Mouse (Mus musculus) A20 (cell line): Measurements from ENCODE around the gene Cdkn1c.

Experiments
- DNase-seq: peaks from one replicate; pipeline ENCODE4 v3.0.0-alpha.2; 2011; ENCODE audit warnings: low read depth, low spot score

Gene Cdkn1c

DNA sequence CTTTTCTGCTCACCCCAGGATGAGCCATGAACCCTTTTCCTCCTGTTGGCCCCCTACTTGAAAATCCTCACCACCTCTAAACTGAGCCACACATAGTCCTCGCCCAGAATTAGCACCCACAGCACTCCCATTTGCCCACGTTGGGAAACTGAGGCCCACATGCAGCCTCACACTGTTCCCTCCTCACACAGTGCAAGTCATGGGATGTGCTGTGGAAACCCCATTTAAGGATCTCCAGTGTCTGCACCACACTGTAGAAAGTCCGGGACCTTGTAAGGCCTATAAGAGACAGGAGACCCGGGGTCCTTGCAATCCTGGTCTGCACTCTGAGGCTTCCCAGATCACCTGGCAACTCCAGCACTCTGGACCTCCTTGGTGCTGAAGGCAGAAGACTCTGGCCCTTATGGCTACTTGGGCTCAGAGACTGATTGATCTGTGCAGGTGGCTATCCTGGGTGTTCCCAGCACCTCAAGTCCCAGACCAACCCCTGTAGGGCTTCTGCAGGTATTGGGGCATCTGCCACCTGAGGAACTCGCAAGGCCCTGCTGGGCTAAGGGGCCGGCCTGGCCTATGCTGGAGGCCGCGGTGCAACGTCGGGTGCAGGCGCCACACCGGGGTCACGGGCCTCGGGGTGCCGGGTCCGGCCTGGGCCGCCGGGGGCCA lies 23.5 kb downstream of the Cdkn1c start:
- no peak for DNase-seq

- DNase-seq, result no peak
Measured at GRCm38 (mm10) chr7:143433331-143433730, 27.5 kb downstream of the Cdkn1c start.

DNA sequence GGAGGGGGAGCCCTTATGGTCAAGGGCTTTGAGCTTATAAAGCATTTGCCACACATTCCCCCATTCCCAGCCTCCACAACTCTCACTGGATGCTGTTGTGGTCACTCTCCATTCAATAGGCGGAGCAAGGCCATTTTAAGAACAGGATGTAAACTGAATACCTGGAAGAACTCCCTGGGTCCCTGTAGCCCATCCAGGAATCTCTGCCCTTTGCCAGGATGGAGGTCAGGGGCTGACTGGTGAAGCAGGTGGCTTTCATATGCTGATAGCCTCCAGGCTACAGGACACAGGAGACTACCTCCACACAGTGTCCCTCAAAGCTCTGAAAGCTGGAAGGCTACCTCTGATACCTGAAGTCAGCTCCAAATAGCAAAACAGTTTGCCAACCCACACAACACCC lies 28.2 kb downstream of the Cdkn1c start:
- no peak for DNase-seq

DNA sequence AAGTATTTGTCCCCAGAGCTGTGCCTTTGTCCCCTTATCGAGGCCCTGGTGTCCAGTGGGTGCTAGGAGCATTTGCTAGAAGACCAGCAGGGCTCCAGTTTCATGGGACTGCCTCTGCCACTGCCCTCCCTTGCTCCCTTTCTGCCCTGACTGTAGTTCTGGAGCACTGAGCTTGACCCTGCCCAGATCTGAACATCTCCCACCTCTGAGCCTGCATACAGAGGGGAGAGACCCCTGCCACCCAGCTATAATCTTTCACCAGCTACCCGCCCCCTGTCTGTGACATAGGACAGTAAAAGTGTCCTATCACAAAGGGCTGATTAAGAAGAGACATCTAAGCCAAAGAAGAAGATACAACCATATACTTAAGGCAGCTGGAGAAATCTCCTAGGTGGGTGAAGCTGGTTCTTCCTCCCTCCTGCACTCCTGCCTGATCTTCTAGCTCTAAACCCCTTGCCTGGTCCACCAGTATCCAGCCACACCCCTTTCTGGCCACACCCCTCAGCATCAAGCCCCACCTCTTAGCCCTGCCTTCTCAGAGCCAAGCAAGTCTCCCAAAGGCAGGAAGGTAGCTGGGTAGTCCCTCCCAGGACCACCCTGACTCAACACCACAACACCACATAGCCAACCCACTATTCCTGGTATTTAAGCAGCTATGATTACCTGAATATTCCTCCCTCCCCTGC lies 31.9 kb downstream of the Cdkn1c start:
- DNase-seq, result no peak

GRCm38 (mm10) chr7:143428142-143428813 lies 32.6 kb downstream of the Cdkn1c start:
- no peak for DNase-seq

DNA sequence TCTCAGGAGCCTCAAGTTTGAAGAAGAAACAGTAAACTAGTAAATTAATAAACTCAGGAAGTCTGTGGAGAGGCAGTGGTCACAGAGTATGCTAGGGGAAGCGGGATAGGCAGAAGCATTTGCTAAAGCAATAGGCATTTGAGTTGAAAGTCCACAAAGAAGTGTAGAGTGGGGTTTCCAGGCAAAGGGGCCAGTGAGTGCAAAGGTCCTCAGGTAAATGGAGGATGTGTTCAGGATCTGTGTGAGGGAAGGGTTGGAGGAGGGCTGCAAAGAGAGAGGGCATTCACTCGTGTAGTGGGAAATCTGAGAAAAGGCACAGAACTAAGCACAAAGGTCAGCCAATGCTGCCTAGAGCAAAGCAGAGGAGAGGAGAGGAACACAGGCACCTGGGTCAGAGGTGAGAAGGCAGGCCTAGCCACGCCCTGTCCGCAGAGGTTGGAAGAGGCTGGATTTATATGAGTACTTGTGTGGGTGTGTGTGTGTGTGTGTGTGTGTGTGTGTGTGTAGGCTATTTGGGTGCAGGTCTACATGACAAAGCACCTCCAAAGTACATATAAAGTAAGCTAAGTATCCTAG lies 41.2 kb downstream of the Cdkn1c start:
- DNase-seq, result no peak

- DNase-seq, result no peak
Measured at GRCm38 (mm10) chr7:143417875-143418274, 43.0 kb downstream of the Cdkn1c start.

DNA sequence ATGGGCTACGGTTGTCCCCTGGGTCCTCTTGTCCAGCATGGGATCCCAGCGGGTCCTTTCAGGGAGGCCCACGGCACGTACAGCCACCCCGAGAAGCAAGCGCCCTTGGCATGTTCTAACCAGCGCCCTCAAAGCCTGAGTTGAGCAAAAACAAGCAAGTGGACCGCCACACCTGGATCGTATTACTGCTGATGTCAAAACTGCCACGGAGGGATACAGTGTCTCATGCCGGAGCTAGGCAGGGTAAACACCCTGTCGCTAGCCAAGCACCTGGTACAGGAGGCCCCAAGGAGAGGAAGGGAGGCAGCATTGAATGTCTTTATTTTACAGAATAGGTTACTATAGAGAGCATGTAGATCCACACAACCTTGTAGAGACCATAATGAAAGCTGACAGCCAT lies 44.4 kb downstream of the Cdkn1c start:
- no peak for DNase-seq

DNA sequence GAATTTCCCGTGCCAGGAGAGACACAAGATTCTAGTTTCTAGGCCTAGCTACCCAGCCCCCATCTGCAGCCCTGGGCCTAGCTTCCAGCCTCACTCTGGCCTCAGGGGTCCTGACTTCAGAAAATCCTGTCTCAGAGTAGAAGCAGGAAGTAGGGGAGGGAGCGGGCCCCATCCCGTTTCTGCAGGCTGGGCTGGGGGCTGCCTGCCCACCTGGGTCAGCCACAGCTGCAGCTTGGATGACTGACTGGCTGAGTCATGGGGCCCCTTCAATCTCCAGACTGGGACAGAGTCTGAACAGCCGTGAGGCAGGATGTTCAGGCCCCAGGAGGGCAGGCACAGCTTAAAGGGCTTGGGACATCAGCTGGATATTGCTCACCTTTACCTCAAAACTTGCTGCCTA lies 45.8 kb downstream of the Cdkn1c start:
- DNase-seq, result no peak

DNA sequence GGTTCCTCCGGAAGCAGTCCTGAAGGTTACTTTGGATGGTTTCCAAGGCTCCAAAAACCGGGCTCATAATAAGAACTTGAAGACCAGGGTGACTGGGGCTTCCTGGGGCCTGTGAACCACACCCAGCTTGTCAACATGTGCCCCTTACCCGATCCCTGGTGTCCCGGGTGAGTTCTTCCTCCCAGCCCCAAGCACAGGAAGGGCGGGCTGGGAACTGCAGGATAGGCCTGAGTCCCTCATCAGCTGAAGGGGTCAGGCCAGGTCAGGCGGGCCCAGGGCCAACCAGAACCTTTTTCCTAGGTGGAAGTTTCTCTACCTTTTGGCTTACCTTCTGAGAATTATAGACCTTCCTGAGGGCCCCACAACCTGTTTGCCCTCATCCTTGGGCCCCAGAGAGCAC lies 48.2 kb downstream of the Cdkn1c start:
- DNase-seq, result no peak

GRCm38 (mm10) chr7:143408615-143409021 lies 52.2 kb downstream of the Cdkn1c start:
- no peak for DNase-seq
